Mouse (Mus musculus) brain, embryonic 14.5 days (tissue): Measurements from ENCODE around the gene Ctcf.

Experiments used
- CTCF ChIP-seq: fragments of 200-500 bp; IDR thresholded peaks from 2 replicates; pipeline ENCODE4 v1.5.1; 2012; ENCODE audit warnings: inconsistent platforms, mild to moderate bottlenecking, moderate library complexity, borderline replicate concordance; ENCODE audit not compliant: insufficient read depth, insufficient read length; ENCODE audit errors: extremely low read depth
- POLR2A ChIP-seq: fragments of 200-500 bp; IDR thresholded peaks from 2 replicates; pipeline ENCODE4 v1.6.1; 2012; ENCODE audit warnings: mild to moderate bottlenecking, inconsistent platforms, borderline replicate concordance; ENCODE audit not compliant: poor library complexity, insufficient read depth, insufficient read length, severe bottlenecking; ENCODE audit errors: extremely low read depth

- TF ChIP-seq CTCF = no peak
- TF ChIP-seq POLR2A = no peak
Observed at GRCm38 (mm10) chr8:105727397-105728124, 91.2 kb downstream of the Ctcf start.
